Mouse (Mus musculus): ENCODE results near the gene Cnga4.

GRCm38 (mm10) chr7:105426051-105426450 lies 21.7 kb downstream of the Cnga4 start:
- TF ChIP-seq CTCF (IDR thresholded peaks at IDR 0.05) (no peak), EP300 (IDR thresholded peaks at IDR 0.05) (no peak)

Data from lung, postnatal 0 days (tissue).